Mouse (Mus musculus) cerebral cortex, adult 2 months (tissue): Measurements from ENCODE around the gene Prox1.

Source experiments
- WGBS: fragments of 180-500 bp; shearing (Covaris S2); methylation state at CpG from one replicate; pipeline ENCODE4 v1.1.7; 2018; 5-methylcytosine and 5-hydroxymethylcytosine counted together

The Prox1 gene

GRCm38 (mm10) chr1:190079643-190080275 is 90.8 kb downstream of the Prox1 start:
- WGBS, result 78% methylated on average over 10 of the region's 10 CpGs

GRCm38 (mm10) chr1:190076601-190077000 is 93.9 kb downstream of the Prox1 start:
- 46% methylated on average over 11 of the region's 11 CpGs for WGBS
